Mouse (Mus musculus): ENCODE data around the gene Arpc1a.
"Not testable (repeated sequence)": the region's sequence is repeated elsewhere in the genome, so short reads cannot be mapped to it uniquely, and the experiment has no call there.

Gene Arpc1a

GRCm38 (mm10) chr5:145105694-145106275 lies 22.2 kb downstream of the Arpc1a start:
- no peak for DNase-seq

- DNase-seq: no peak
These were observed 26.8 kb downstream of the Arpc1a start for GRCm38 (mm10) chr5:145110401-145110800.

GRCm38 (mm10) chr5:145112566-145112965 lies 28.9 kb downstream of the Arpc1a start:
- DNase-seq: no peak

DNA sequence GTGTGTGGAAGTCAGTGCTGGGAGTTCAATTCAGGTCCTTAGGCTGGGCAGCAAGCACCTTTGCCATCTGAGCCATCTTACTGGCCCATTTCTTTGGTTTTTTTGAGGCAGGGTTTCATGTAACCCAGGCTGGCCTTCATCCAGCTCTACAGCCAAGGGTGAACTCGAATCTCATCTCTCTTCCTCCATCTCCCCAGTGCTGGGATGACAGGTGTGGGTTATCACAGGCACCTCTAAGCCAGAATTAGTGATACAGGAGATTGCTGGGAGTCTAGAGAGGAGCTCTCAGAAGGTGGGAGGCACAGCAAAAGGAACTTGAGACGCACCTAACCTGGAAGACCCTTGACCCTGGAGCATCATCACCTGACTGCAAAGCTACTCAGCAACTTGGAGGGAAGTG lies 29.8 kb downstream of the Arpc1a start:
- DNase-seq: no peak

DNA sequence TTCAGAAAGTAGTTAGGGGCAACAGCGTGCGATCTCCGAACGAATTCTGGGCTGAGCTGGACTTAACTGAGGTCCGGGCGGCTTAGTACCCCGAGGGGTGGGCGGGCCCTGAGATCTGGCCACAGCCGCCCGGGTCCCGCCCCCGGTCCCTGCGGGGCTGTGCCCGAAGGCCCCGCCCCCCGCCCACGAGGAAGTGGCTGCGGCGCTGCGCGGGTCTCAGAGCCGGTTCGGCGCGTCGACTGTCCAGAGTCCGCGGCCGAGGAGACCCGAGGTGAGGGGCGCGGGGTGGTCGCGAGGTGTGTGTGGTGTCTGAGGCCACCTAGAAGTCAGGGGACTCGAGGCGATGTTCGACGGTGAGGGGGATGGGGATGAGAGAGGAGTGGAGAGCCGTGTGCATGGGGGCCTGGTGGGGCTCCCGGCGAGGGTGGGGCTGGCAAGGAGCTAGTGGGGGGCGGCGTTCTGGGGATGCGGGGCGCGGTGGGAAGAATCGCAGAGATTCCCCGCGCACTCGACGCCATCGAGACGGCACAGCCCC lies 30.5 kb downstream of the Arpc1a start, which contains the start of gene Arpc1b:
Gene Arpc1b, plus strand, starts transcription at position 145 of the 535 bp plus-strand sequence.
- no peak for DNase-seq

DNA sequence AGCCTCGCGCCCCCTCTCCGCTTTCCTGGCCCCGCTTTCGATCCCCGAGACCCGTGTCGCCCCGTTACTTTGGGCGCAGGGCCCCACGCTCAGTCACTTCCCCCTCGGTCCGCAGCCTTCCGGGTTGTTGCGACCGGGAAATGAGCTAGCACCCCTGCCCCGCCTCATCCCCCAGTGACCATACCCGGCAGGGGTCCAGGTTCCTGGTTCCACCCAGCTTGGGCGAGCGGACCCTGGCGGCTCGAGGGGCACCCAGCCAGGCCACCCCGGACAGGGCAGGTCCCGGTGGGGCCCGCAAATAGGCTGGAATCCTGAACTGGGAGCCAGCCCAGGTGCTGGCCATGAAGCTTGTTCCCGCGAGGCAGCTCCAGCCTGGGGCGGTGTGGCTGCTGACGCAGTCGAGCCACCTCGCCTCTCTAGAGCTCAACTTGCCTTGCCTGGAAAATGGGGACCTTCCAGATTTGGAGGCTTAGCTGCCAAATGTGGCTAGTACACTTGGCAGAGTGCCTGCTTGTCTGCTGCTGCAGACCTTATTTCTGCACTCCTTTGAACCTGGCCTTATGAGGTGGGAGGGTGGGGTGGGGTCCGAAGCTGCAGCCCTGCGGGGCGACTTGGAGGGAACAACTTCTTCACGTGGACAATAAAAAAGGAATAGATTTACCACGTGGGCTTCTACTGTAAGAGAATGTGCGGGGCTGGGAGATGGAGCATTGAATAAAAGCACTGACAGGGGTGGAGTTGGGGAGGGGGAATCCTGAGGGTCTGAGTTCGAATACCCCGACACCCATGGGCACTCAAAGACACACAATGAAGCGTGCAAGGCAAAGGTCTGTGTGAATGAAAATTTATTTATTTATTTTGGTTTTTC lies 31.2 kb downstream of the Arpc1a start:
- peak in 1 of 2 experiments; percentile 21 for DNase-seq

- DNase-seq: no peak
These were observed 32.1 kb downstream of the Arpc1a start for GRCm38 (mm10) chr5:145115736-145116135.

GRCm38 (mm10) chr5:145116316-145116715 lies 32.7 kb downstream of the Arpc1a start:
- no peak for DNase-seq

DNA sequence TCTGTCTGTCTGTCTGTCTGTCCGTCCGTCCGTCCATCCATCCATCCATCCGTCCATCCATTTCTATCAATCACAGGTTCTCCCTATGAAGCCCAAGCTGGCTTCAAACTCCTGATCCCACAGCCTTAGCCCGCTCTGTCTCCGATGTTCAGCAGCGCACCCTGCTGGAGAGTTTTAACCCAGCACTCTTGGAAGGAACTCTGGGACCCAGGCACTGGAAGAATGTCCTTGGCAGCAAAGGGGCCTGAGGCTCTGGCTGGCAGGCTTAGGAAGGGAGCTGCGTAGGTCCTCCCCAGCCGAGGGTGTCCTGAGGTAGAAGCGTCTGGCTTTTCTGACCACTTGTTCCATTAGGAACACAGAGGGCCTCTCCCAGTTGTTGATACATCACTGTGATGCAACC lies 33.3 kb downstream of the Arpc1a start:
- DNase-seq: peak; percentile 33

- no peak for DNase-seq
These were observed 34.4 kb downstream of the Arpc1a start for GRCm38 (mm10) chr5:145118005-145118404.

- no peak for DNase-seq
These were observed 34.8 kb downstream of the Arpc1a start for GRCm38 (mm10) chr5:145118461-145118860.

- DNase-seq: no peak
These were observed 35.8 kb downstream of the Arpc1a start for GRCm38 (mm10) chr5:145119385-145119784.

GRCm38 (mm10) chr5:145120921-145121320 lies 37.3 kb downstream of the Arpc1a start:
- DNase-seq: no peak

DNA sequence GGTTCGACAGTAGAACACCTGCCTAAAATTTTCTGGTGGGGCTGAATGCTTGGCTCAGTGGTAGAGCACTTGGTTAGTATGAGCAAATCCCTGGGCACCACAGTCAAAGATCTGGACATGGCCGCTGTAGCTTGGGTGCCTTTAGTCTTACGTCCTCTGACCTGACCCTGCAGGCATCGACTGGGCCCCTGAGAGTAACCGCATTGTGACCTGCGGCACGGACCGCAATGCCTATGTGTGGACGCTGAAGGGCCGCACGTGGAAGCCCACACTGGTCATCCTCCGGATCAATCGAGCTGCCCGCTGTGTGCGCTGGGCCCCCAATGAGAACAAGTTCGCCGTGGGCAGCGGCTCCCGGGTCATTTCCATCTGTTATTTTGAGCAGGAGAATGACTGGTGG lies 39.8 kb downstream of the Arpc1a start:
- no peak for DNase-seq

GRCm38 (mm10) chr5:145126580-145126979 lies 43.0 kb downstream of the Arpc1a start:
- DNase-seq: no peak

DNA sequence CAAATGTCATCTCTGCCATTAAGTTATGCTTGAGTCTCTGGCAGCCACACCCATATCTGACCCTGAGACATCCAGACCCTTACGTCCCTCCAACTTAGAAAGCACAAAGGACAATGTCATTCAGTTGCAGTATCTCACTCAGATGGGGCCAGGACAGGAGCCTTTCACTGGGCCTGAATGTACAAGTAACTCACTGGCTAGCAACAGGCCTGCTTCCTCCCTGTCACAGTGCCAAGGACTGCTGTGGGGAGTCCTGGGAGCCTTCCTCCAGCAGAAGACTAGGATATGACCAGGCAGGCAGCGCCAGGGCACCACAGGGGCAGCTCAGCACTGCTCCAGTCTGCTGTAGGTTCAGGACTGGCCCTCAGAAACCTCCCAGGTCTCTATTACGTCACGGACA lies 45.5 kb downstream of the Arpc1a start:
- no peak for DNase-seq

- DNase-seq: not testable (repeated sequence)
These were observed 46.1 kb downstream of the Arpc1a start for GRCm38 (mm10) chr5:145129773-145130172.

- DNase-seq: no peak
These were observed 46.6 kb downstream of the Arpc1a start for GRCm38 (mm10) chr5:145130191-145130590.

- no peak for DNase-seq
These were observed 47.4 kb downstream of the Arpc1a start for GRCm38 (mm10) chr5:145130995-145131394.

GRCm38 (mm10) chr5:145133275-145133674 lies 49.6 kb downstream of the Arpc1a start:
- not testable (repeated sequence) for DNase-seq

GRCm38 (mm10) chr5:145138836-145139235 lies 55.2 kb downstream of the Arpc1a start:
- DNase-seq: no peak

DNA sequence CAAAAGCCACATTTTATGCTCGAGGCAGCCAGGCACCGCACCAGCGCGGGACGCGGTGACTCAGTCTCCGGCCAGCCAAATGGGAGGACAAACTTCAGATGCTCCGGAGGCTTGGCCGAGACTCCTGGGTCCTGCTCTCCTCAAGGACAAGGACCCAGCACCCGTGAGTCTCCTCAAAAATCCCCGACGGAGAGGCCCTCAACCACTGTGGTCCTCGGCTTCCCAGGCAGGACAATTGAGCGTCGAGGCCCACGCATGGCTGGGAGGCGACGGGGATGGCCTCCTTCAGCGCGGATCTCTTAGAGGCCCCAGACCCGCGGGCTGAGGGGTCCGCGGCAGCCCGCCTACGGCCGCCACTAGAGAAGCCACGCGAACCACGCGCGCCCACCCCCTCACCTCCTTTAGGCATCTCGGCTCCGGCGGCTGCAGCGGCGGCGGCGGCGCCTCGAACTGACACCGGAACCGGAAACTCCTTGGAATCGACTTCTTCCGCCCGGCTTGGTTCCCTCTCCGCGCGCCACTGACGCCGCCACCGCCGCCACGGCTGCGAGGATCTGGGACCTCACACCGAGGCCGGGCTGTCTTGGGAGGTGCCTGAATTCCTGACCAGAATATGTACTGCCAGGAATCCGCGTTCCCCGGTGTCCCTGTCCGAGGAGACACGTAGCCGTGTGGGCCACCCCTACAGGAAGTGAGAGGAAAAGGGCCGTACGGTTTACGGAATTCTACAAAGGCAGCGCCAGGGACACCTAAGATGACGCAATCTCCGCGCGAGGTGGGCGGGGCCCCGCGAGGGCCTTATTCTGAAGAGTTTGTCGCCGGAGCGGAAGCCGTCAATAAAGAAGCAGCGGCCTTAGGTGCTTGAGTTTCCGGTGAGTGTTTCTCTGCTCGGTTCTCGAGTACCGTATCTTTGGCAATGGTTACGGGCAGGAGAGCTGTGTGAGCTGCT lies 56.2 kb downstream of the Arpc1a start, which contains the start of the genes Pdap1 and Bud31:
Gene Pdap1, minus strand, starts transcription at position 668 of the 949 bp plus-strand sequence.
Gene Bud31, plus strand, starts transcription at position 792 of the 949 bp plus-strand sequence.
- DNase-seq: peak; percentile 94 to 98
